Mouse (Mus musculus) cerebellum, adult 2 months (tissue): Measurements from ENCODE around the gene Rarb.

Source experiments
- CTCF ChIP-seq: fragments of 200-500 bp; IDR thresholded peaks from 2 replicates; pipeline ENCODE4 v1.5.1; 2011; ENCODE audit warnings: low read depth, mild to moderate bottlenecking, control low read depth, low read length, moderate library complexity, borderline replicate concordance; ENCODE audit not compliant: insufficient read depth
- POLR2A ChIP-seq: fragments of 200-500 bp; IDR thresholded peaks from 2 replicates; pipeline ENCODE4 v1.6.1; 2011; ENCODE audit warnings: low read length, control low read depth, borderline replicate concordance; ENCODE audit not compliant: insufficient read depth

GRCm38 (mm10) chr14:16569506-16570001, 249.4 kb downstream of the Rarb start:
- TF ChIP-seq CTCF (no peak), POLR2A (no peak)
